Mouse (Mus musculus): ENCODE data around the gene Grin2b.

DNA sequence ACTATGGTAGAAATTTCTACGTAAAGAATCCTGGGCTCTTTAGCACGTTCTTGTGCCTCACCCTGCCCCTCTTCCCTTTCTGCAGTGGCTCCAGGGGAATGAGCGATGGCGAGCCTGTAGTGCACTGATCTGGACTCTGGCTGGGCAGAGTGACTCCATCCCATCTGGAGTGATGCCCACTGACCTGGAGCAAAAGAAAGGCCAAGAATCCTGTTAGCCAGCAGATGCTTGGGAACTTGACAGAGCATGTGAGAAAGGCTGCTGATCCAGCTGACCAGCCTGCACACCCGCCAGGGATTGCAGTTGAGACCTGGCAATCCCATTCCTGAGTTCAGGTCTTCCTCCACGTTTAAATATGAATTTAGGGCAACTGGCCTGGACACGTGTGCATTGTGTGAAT, 178.6 kb downstream of the Grin2b start:
- no peak for TF ChIP-seq MXI1 (IDR thresholded peaks at IDR 0.05; ENCODE audit: low read depth, low read length)
- TF ChIP-seq ZKSCAN1 (IDR thresholded peaks at IDR 0.05; ENCODE audit: borderline replicate concordance, low read depth, low read length): no peak
- no peak for TF ChIP-seq CTCF (conservative IDR thresholded peaks at IDR 0.05 in 1 of 2, IDR thresholded peaks at IDR 0.05 in 1 of 2; ENCODE audit: low read depth in 2 of 2, low read length in 2 of 2)
- no peak for TF ChIP-seq POLR2A (IDR thresholded peaks at IDR 0.05; ENCODE audit: low read depth, low read length)
- TF ChIP-seq HCFC1 (IDR thresholded peaks at IDR 0.05; ENCODE audit: low read depth, low read length): no peak
